Mouse (Mus musculus): ENCODE measurements around the gene Tpbgl.

- no peak for TF ChIP-seq FLI1 (IDR thresholded peaks at IDR 0.05; ENCODE audit: low read length)
- no peak for TF ChIP-seq GATA1 (IDR thresholded peaks at IDR 0.05; ENCODE audit: borderline replicate concordance, low read length)
Observed at GRCm38 (mm10) chr7:99606303-99606702, 20.6 kb downstream of the Tpbgl start.
